Mouse (Mus musculus): ENCODE measurements around the gene Nepn.
"Not testable (repeated sequence)": the region's sequence is repeated elsewhere in the genome, so short reads cannot be mapped to it uniquely, and the experiment has no call there.

The Nepn gene

GRCm38 (mm10) chr10:52388922-52389430, at the start of gene Nepn:
TSS of gene Nepn (plus strand) at chr10:52388972.
- no peak for DNase-seq

DNA sequence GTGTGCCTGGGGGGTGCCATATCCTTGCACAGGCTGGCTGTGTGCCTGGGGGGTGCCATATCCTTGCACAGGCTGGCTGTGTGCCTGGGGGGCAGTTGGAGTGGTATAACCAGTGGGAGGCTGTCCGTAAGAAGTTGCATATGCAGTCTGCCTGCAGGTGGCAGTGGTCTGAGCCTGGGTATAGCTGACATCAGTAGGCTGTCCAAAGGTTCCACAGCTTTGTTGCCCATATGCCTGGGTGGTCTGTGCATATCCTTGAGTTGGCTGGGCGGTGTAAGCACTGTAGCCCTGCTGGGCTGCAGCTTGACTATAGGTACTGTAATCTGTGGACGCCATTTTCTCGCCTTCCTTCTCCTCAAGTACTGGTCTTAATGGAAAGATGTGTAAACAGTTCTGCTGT, 45.4 kb upstream of the Nepn start:
- not testable (repeated sequence) for DNase-seq

GRCm38 (mm10) chr10:52353184-52353583, 35.6 kb upstream of the Nepn start:
- DNase-seq: no peak

DNA sequence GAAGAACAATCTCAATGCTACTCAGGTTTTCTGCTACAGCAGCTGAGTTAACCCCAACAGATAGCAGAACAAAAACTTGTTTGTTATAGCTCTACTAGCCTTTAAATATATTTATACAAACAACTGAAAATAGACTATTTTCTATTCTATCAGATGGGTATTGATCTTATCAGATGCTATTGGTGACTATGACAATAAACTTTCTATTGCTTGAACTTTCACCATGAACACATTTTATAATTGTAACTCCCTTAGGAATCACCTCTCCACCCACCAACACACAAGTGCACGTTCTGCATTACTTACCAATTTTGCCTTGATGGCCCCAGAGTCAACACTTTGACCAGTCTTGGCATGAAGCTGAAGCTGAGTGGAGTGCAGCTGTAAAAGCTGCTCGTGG, 30.3 kb upstream of the Nepn start, which contains the start of gene Gm26741:
Gene Gm26741, plus strand, starts transcription at position 301 of the 400 bp plus-strand sequence.
- DNase-seq: no peak

GRCm38 (mm10) chr10:52360241-52360735, 28.5 kb upstream of the Nepn start:
- DNase-seq: no peak

GRCm38 (mm10) chr10:52360862-52361609, 27.7 kb upstream of the Nepn start:
- no peak for DNase-seq

GRCm38 (mm10) chr10:52368376-52368775, 20.4 kb upstream of the Nepn start:
- DNase-seq: no peak

GRCm38 (mm10) chr10:52373834-52374233, 14.9 kb upstream of the Nepn start:
- no peak for DNase-seq

DNA sequence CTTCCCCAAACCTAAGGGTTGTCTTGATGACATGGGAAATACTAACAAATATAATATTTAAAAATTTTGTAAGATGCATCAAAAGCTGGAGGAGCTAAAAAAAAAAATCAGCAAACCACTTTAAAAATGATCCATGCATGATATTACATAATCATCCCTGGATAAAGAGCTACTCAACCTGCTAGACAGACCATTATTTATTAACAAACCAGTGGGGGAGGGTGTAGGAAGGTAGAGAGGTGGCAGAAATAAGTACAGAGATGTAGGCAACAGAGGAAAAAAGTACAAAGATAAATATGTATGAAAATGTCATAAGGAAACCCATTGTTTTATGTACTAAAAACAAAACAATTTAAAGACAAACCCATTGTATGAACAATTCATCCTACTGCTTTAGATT, 14.1 kb upstream of the Nepn start:
- DNase-seq: no peak

DNA sequence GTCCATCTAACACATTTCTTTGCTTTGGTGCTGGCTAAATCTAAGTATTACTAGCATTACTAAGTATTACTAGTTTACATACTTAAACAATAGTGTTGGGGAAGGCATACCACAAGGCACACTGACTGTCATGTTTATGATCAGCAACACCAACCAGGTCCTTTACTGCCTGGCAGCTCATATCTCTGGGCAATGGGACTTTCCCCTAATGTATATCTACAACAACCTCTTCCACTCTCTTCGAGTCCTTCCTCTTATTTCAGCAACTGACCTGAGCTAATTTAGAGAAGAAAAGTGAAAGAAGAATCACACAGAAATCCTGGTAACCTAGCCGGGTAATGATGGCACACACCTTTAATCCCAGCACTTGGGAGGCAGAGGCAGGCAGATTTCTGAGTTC, 12.3 kb upstream of the Nepn start:
- no peak for DNase-seq

GRCm38 (mm10) chr10:52377813-52378212, 11.0 kb upstream of the Nepn start:
- no peak for DNase-seq

DNA sequence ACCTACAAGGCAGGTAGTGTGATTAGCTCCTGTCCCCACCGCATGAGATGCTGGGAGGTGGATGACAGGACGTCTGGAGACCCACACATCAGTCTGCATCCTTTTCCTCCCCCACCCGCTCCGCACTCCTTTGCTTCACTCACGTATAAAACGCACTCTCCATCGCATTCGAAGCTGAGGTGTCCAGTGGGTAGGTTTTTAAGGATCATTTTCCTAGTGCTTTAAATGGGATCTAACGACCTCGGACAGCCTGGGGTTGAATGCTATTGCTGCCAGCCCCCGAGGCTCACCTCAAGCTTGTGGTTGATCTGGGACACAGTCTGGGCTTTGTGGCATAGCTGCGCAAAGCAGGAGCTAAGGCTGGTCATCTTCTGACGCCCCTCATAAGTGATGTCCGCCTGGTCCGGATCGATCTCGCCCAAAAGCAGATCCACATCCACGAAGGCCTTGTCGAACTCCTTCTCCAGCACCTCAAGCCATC, 7.4 kb upstream of the Nepn start:
- peak in 1 of 2 experiments; percentile 5 for DNase-seq

DNA sequence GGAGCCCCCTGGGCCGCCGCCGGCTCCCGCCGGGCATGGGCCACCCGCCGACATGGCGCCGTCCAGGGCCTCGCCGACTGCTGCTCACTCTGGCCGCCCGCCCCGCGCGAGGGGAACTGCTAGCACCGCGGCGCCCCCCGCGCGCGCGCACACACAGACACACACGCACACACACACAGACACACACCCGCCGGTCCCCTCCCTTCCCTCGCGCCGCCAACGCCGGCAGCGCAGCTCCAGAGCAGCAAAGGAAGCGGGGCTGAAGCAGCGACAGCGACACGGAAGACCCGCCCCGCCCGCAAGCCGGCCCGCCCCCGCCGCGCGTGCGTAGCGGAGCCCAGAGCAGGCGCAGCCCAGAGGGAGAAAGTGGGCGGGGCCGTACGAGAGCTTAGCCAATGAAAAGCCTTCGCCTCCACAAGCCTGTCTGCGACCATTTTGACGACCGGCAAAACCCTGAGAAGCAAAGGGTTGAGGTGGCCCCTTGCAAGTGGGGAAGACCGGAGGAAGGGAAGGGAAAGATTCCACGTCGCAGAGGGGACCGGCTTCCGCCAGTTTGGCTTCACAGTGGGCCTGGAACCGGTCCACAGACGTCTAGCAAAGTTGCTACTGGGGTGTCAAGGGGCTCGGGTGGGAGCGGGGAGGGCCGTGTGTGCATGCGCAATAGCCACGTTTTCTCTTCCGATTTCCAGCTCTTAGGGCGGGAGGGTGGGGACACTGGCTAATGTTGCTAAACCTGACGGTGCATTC, 6.8 kb upstream of the Nepn start, which contains the start of gene Gopc:
Gene Gopc, minus strand, starts transcription at position 280 of the 747 bp plus-strand sequence.
- peak; percentile 97 for DNase-seq

DNA sequence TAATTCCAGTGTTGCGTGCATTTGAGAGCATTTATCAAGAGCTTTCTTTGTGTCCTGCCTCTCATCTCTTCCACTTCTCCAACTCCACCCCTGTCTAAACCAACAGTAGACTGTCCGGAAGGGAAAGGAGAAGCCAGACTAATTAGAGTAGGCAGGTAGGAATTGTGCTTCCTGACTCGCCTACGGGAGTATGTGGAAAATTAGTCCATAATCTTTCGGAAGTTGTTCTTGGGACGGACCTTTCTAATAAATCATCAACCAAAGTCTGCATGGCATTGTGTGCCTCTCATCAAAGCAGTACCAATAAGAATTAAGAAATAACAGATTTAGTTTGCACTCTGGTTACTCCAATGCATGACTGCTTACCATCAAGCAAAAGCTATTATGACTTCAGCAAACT, 5.8 kb upstream of the Nepn start:
- DNase-seq: no peak

- no peak for DNase-seq
These were observed 5.2 kb upstream of the Nepn start for GRCm38 (mm10) chr10:52383522-52383921.

GRCm38 (mm10) chr10:52384823-52385610, 3.8 kb upstream of the Nepn start:
- DNase-seq: peak; percentile 26 to 50

GRCm38 (mm10) chr10:52387192-52387591, 1.6 kb upstream of the Nepn start:
- DNase-seq: no peak

- DNase-seq: no peak
These were observed 666 bp downstream of the Nepn start for GRCm38 (mm10) chr10:52389438-52389837.

- no peak for DNase-seq
These were observed 2.4 kb downstream of the Nepn start for GRCm38 (mm10) chr10:52391208-52391607.

DNA sequence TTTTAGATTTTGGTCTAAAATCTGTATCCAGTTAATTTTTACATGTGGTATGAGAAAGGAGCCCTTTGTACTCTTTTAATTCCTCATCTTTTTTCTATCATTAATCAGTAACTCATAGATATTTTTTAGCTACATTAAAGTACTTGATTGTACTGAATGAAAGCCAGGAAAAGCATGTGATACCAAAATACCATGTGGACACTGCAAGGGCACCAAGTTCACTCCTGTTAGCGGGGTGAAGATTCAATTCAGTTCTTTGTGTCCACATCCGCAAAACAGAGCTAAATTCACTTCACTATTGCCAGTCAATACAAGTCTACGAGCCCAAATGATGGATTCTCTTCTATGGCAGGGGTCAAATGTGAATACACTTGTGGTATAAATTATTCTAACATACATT, 7.9 kb downstream of the Nepn start:
- DNase-seq: no peak

- no peak for DNase-seq
These were observed 9.9 kb downstream of the Nepn start for GRCm38 (mm10) chr10:52398715-52399114.

DNA sequence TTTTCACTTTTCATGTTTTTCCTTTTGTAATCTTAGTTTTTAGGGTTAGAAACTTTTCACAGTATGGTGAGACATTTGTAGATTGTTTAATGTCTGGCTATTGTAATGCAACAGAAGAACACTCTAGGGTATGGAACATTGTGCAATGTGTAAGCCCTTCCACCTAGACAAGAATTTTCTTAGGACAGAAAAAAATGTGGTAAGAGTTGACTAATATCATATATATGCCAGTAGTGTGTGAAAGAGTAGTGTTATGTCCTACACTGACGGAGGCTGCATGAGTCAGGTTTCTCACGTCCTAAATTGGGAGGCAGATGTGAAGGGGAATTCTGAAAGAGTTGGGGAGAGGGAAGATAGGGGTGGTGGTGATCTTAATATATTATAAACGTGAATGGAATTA, 10.9 kb downstream of the Nepn start:
- no peak for DNase-seq

DNA sequence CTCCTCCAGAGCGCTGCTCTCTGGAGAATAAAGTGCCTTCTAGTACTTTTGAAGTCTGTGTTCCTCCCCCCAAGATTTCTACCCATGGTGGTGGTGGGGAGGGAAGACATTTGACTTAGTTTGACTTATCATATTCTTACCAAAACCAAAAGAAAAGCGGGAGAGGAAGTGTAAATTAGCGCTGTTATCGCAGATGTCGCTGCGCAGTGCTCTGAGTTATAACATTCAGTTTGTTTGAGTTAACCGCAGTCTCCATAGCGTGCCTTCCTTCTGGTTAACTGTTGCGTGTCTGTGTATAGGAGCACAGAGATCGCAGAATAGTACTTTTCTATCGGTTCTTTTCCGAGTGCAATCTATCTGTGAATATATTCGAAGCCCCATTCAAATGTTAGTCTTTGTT, 16.4 kb downstream of the Nepn start:
- no peak for DNase-seq

Measured in lung, adult 18-20 months (tissue).